Mouse (Mus musculus) E14TG2a.4 (cell line): ENCODE data around the gene Atg4c.

ENCODE experiments used
- H3K27me3 ChIP-seq: 2 replicates; pipeline ENCODE4 v1.6.1; 2014; ENCODE audit warnings: low read length, control low read depth; ENCODE audit not compliant: insufficient read depth
- H3K36me3 ChIP-seq: 2 replicates; pipeline ENCODE4 v1.6.1; 2014; ENCODE audit warnings: low read length, control low read depth; ENCODE audit not compliant: insufficient read depth
- H3K4me1 ChIP-seq: replicated peaks from 2 replicates; pipeline ENCODE4 v1.6.1; 2014; ENCODE audit warnings: low read depth, low read length, control low read depth
- H3K4me3 ChIP-seq: replicated peaks from 2 replicates; pipeline ENCODE4 v1.5.1; 2014; ENCODE audit warnings: mild to moderate bottlenecking, low read length
- H3K9me3 ChIP-seq: 2 replicates; pipeline ENCODE4 v1.6.1; 2014; ENCODE audit warnings: low read length, control low read depth
- CTCF ChIP-seq: conservative IDR thresholded peaks from 2 replicates; pipeline ENCODE4 v1.5.1; 2014; ENCODE audit warnings: low read length
- NANOG ChIP-seq: IDR thresholded peaks from 2 replicates; pipeline ENCODE4 v1.6.1; 2014; ENCODE audit warnings: borderline replicate concordance, low read length, mixed read lengths
- POU5F1 ChIP-seq: IDR thresholded peaks from 2 replicates; pipeline ENCODE4 v1.6.1; 2014; ENCODE audit warnings: low read length, borderline replicate concordance

Atg4c gene

GRCm38 (mm10) chr4:99194826-99195225, 1.1 kb downstream of the Atg4c start:
- Histone ChIP-seq H3K4me1 (peaks cover 18% of the 10 kb centered on the region), H3K27me3 (0 out of 2 replicates have a peak, but pooled peaks cover 3% of the 10 kb centered on the region), H3K9me3 (peaks cover 8% of the 10 kb centered on the region; the same call in 1 of the 2 replicates), H3K36me3 (no peaks in the 10 kb centered on the region), H3K4me3 (peak overlapping the region; percentile 85)
- TF ChIP-seq NANOG (no peak), POU5F1 (no peak), CTCF (no peak)

GRCm38 (mm10) chr4:99198721-99199120, 5.0 kb downstream of the Atg4c start:
- H3K4me1 ChIP-seq = peaks cover 27% of the 10 kb centered on the region
- H3K4me3 ChIP-seq = no peak overlapping the region
- TF ChIP-seq NANOG = no peak
- peaks cover 8% of the 10 kb centered on the region; the same call in 1 of the 2 replicates for H3K9me3 ChIP-seq
- H3K27me3 ChIP-seq = no peaks in the 10 kb centered on the region
- H3K36me3 ChIP-seq = no peaks in the 10 kb centered on the region

- Histone ChIP-seq H3K4me1 (peaks cover 23% of the 10 kb centered on the region), H3K4me3 (peak overlapping the region; percentile 29; the same call in 1 of the 2 replicates), H3K9me3 (peaks cover 8% of the 10 kb centered on the region; the same call in 1 of the 2 replicates), H3K27me3 (no peaks in the 10 kb centered on the region), H3K36me3 (no peaks in the 10 kb centered on the region)
- TF ChIP-seq NANOG (peak; percentile 21; the same call in 1 of the 2 replicates), CTCF (no peak), POU5F1 (no peak)
Measured at GRCm38 (mm10) chr4:99199757-99200251, 6.1 kb downstream of the Atg4c start.

- H3K9me3 ChIP-seq = peaks cover 8% of the 10 kb centered on the region; the same call in 1 of the 2 replicates
Measured at GRCm38 (mm10) chr4:99200383-99201136, 6.8 kb downstream of the Atg4c start.

GRCm38 (mm10) chr4:99205773-99206172, 12.0 kb downstream of the Atg4c start:
- no peak overlapping the region for H3K4me3 ChIP-seq
- H3K27me3 ChIP-seq = no peaks in the 10 kb centered on the region
- H3K4me1 ChIP-seq = peaks cover 7% of the 10 kb centered on the region
- TF ChIP-seq CTCF = no peak
- no peaks in the 10 kb centered on the region for H3K9me3 ChIP-seq
- H3K36me3 ChIP-seq = no peaks in the 10 kb centered on the region

More at GRCm38 (mm10) chr4:99200383-99201136, 6.8 kb downstream of the Atg4c start:
- Histone ChIP-seq H3K27me3 (no peaks in the 10 kb centered on the region), H3K36me3 (no peaks in the 10 kb centered on the region), H3K4me1 (peaks cover 20% of the 10 kb centered on the region), H3K4me3 (peak overlapping the region; percentile 46)
- TF ChIP-seq POU5F1 = no peak
- no peak for TF ChIP-seq CTCF
- no peak for TF ChIP-seq NANOG

- no peak overlapping the region for H3K4me3 ChIP-seq
- H3K36me3 ChIP-seq = no peaks in the 10 kb centered on the region
- H3K4me1 ChIP-seq = peaks cover 6% of the 10 kb centered on the region
- H3K9me3 ChIP-seq = no peaks in the 10 kb centered on the region
- TF ChIP-seq POU5F1 = no peak
- no peak for TF ChIP-seq NANOG
- no peak for TF ChIP-seq CTCF
- no peaks in the 10 kb centered on the region for H3K27me3 ChIP-seq
Measured at GRCm38 (mm10) chr4:99206356-99206755, 12.6 kb downstream of the Atg4c start.

- Histone ChIP-seq H3K4me3 (no peak overlapping the region), H3K36me3 (no peaks in the 10 kb centered on the region), H3K27me3 (no peaks in the 10 kb centered on the region), H3K9me3 (no peaks in the 10 kb centered on the region), H3K4me1 (peaks cover 3% of the 10 kb centered on the region)
- TF ChIP-seq NANOG (no peak), CTCF (no peak), POU5F1 (no peak)
Measured at GRCm38 (mm10) chr4:99210087-99210486, 16.4 kb downstream of the Atg4c start.

GRCm38 (mm10) chr4:99211606-99212005, 17.9 kb downstream of the Atg4c start:
- Histone ChIP-seq H3K4me3 (no peak overlapping the region), H3K27me3 (no peaks in the 10 kb centered on the region), H3K9me3 (no peaks in the 10 kb centered on the region), H3K36me3 (no peaks in the 10 kb centered on the region), H3K4me1 (peaks cover 3% of the 10 kb centered on the region)
- TF ChIP-seq CTCF (no peak), NANOG (no peak), POU5F1 (no peak)

GRCm38 (mm10) chr4:99213123-99213522, 19.4 kb downstream of the Atg4c start:
- no peak for TF ChIP-seq NANOG
- no peak for TF ChIP-seq CTCF
- TF ChIP-seq POU5F1 = no peak
- H3K36me3 ChIP-seq = no peaks in the 10 kb centered on the region

More at GRCm38 (mm10) chr4:99213123-99213522, 19.4 kb downstream of the Atg4c start:
- Histone ChIP-seq H3K9me3 (no peaks in the 10 kb centered on the region), H3K4me1 (peaks cover 3% of the 10 kb centered on the region), H3K4me3 (no peak overlapping the region), H3K27me3 (no peaks in the 10 kb centered on the region)
